Mouse (Mus musculus) brain, embryonic 14.5 days (tissue): Measurements from ENCODE around the gene Hsf5.

ENCODE experiments used
- CTCF ChIP-seq: fragments of 200-500 bp; IDR thresholded peaks from 2 replicates; pipeline ENCODE4 v1.5.1; 2012; ENCODE audit warnings: inconsistent platforms, mild to moderate bottlenecking, moderate library complexity, borderline replicate concordance; ENCODE audit not compliant: insufficient read depth, insufficient read length; ENCODE audit errors: extremely low read depth
- POLR2A ChIP-seq: fragments of 200-500 bp; IDR thresholded peaks from 2 replicates; pipeline ENCODE4 v1.6.1; 2012; ENCODE audit warnings: mild to moderate bottlenecking, inconsistent platforms, borderline replicate concordance; ENCODE audit not compliant: poor library complexity, insufficient read depth, insufficient read length, severe bottlenecking; ENCODE audit errors: extremely low read depth

DNA sequence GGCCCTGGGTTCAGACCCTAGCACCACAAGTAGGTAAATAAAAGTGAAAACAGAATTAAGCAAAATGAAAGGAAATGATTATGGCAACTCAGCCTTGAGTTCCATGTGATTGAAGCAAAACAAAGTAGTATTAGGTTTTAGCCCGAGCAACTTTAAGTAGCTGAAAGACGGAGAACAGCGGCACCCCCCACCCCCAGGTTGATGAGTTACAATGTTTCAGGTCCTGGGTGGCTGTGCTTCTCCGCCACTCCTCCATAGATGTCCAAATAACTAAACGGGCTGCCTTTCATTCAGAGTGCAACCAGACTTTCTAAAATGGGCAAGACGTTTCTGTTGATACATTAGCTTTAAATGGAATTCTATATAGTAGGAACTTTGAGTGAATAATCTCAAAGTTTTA, 58.6 kb downstream of the Hsf5 start:
- TF ChIP-seq CTCF (no peak), POLR2A (no peak)
